Mouse (Mus musculus) ES-Bruce4 (cell line): ENCODE data around the gene Ryr3.

Experiments
- CTCF ChIP-seq: IDR thresholded peaks from one replicate; pipeline ENCODE4 v1.8.1; 2011; ENCODE audit warnings: low read depth, low read length
- POLR2A ChIP-seq: IDR thresholded peaks from one replicate; pipeline ENCODE4 v1.8.1; 2011; ENCODE audit warnings: low read length; ENCODE audit not compliant: insufficient read depth

- TF ChIP-seq POLR2A (no peak), CTCF (no peak)
Observed at GRCm38 (mm10) chr2:113137766-113138165, 79.1 kb downstream of the Ryr3 start.
